Mouse (Mus musculus) spleen, adult 2 months (tissue): ENCODE results near the gene Reln.

Source experiments
- CTCF ChIP-seq: fragments of 200-500 bp; IDR thresholded peaks from 2 replicates; pipeline ENCODE4 v1.5.1; 2011; ENCODE audit warnings: mild to moderate bottlenecking, inconsistent platforms; ENCODE audit not compliant: insufficient read depth, insufficient read length, insufficient replicate concordance; ENCODE audit errors: extremely low read depth
- POLR2A ChIP-seq: fragments of 200-500 bp; IDR thresholded peaks from 2 replicates; pipeline ENCODE4 v1.6.1; 2011; ENCODE audit warnings: low read depth, low read length, inconsistent platforms

DNA sequence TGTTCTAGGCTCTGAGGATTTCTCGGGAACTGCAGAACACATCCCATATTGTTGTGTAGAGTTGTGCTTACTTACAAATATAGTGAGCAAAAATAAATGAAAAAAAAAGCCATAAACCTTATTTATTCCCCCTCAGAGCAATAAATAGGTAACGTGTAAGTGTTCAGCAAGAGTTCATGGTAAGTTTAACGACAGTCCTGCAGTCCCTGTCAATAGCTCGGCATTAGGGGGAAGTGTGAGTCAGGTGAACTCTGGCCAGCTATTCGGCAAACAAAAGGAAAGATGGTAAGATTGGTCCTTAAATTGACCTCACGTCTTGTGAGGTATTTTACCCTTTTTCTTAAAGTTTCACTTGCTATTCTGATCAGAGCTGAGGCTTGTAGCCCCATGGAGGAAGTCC, 497.1 kb downstream of the Reln start:
- TF ChIP-seq CTCF, result no peak
- no peak for TF ChIP-seq POLR2A
